Mouse (Mus musculus) kidney, postnatal 25 days (tissue): ENCODE measurements around the gene Sigmar1.

Experiments
- DNase-seq, 2 experiments: peaks; one replicate each; pipeline ENCODE4 v3.0.0; 2021; ENCODE audit warnings: mixed read lengths in 2 of 2

Sigmar1 gene

DNA sequence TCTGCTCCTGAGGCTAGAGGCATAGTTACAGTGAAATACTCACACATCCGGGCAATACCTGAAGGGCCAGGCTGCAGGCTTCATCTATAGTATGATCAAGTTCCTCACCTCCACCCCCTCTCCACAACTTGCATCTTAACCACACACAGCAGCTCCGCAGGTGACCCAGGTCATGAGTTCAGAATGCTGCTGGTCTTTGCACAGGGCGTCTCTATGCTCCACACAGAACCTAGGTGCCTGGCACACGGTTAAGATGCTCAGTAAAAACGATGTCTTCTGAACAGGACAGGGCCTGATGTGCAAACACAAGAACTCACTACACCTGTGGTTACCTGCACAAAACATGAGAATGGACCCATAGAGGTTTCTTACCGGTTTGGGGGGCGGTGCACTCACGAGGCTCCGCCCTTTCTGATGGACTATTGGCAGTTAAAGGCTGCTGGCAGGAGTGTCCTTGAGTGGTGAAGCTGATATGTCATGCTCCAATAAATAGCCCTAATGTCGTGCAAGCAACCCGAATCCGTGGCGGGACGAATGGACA lies 1.1 kb downstream of the Sigmar1 start, which contains the start of gene Galt:
Gene Galt, plus strand, starts transcription at position 432 of the 541 bp plus-strand sequence.
- DNase-seq = peak in 1 of 2 experiments; percentile 78

- no peak for DNase-seq
Observed at GRCm38 (mm10) chr4:41745021-41745420, 10.9 kb downstream of the Sigmar1 start.

DNA sequence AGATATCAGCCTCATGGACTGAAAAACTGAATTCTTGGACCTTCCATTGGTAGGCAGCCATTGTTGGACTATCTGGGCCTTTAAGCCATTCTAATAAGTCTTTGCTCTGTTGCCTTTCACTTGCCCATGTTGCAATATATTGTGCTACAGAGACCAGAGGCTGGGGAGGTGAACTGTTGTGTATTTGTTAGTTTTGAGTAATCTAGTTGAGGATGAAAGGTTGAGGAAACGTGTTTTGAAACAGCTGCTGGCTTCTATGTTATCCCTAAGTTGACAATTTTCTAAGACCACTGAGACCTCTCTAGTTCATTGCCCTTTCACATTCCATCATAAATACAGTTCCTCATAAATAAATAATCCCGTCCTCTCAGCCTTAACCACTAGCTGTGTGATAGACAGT lies 11.8 kb downstream of the Sigmar1 start:
- DNase-seq = no peak

- DNase-seq = peak; percentile 94 to 97
Observed at GRCm38 (mm10) chr4:41741158-41741560, 14.8 kb downstream of the Sigmar1 start.

DNA sequence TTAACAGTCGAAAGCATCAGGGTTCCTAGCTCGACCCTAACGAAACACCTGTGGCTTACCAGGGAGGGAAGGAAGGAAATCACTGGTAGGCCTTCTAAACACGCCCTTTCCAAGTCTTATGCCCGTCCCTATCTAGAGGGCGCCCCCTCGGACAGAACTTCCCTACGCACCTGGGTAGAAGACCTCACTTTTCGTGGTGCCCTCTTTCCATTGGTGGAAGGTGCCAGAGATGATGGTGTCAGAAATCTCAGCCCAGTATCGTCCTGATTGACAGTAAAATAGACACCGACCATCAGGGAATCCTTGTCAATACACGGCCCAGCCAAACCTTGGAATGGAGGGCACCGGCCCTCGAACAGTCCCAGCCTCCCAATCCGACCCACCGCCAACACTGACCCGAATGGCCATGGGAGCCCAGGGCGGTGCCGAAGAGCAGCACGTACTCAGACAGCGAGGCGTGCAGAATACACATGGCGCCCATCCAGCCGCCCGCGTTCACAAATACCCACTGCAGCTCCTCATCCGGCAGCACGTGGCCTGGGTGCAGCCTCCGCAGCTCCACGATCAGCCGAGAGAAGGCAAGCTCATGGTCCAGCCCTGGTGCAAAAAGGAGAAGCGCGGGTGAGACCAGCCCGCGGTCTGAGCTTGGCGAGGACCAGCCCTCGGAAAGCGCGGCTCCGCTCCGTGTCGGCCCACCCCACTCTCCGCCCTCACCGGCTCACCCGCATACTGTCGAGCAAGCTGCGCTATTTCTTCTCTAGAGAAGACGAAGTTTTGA lies 15.4 kb downstream of the Sigmar1 start:
- peak; percentile 66 to 83 for DNase-seq

- no peak for DNase-seq
Observed at GRCm38 (mm10) chr4:41739260-41739659, 16.7 kb downstream of the Sigmar1 start.

GRCm38 (mm10) chr4:41738256-41738603 lies 17.7 kb downstream of the Sigmar1 start:
- DNase-seq = no peak

GRCm38 (mm10) chr4:41737602-41738255 lies 18.2 kb downstream of the Sigmar1 start:
- DNase-seq = peak; percentile 79 to 83

DNA sequence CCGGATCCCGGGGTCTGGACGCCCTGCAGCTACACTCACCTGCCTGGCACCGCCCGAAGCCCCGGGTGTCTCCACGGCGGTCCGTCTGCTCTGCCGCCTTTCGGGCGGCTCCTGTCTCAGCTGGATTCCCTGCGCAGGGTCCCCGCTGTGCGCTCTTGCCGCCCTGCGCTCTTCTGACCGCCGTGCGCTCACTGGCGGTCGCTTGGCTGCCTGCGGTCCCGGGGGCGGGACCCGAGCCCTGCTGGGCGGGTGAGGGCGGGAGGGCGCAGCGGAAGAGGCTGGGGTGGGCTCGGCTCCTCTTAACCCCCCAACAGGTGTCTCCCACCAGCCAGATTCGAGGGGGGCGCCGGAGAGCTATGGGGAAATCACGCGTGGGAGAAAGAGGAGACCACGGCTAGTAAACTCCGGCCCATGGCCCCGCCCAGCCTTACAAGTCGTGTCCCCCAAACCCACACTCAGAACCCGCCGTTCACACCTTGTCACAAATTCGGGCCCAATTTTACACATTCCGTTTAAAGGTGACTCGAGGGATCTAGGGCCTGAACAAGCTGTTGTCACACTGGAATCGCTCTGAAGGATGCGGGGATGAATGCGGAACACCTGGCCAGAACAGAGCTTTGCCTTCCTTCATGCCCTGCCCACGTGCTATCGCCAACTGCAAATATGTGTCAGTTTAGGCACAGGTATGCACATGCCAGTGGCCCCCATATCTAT lies 24.7 kb downstream of the Sigmar1 start, which contains the start of gene Arid3c:
Gene Arid3c, minus strand, starts transcription at position 91 of the 714 bp plus-strand sequence.
- no peak for DNase-seq

DNA sequence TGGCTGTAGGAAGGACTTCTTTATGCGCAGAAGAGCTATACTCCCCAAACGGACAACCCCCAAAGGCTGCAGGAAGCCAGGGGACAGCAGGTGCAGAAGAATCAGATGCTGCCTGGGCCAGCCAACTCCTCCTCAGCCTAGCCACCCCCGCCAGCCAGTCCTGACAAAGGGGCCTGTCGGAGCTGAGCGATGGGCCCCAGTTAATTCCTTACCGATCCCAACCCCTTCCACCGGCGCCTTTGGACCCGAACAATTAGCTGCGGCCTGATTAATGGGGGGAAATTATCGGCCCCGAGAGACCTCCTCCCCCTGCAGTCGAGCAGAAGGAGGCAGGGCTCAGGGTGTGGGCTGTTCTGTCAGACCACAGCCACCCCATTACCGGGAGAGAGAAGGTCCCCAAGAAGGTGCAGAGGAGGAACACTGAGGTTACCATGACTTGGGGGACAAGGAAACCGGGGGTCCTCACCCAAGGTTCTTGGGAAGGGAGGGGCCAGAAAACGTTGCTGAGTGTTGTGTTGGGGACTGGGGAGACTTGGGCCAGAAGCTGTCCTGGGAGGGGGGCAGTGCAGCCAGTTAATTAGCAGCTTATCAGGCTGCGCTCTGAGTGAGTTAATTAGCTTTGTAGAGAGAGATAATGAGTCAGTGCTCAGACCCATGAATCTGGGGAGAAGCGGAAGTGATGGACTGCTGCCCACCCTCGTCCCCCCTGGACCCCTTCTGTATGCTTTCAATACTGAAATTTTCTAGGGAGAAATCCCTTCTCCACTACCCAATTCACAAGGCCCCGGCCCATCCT lies 28.9 kb downstream of the Sigmar1 start:
- DNase-seq = no peak

GRCm38 (mm10) chr4:41722918-41723351 lies 33.0 kb downstream of the Sigmar1 start, which contains the start of gene Dctn3:
Dctn3 (minus strand) TSS chr4:41723170.
- peak; percentile 93 to 96 for DNase-seq

DNA sequence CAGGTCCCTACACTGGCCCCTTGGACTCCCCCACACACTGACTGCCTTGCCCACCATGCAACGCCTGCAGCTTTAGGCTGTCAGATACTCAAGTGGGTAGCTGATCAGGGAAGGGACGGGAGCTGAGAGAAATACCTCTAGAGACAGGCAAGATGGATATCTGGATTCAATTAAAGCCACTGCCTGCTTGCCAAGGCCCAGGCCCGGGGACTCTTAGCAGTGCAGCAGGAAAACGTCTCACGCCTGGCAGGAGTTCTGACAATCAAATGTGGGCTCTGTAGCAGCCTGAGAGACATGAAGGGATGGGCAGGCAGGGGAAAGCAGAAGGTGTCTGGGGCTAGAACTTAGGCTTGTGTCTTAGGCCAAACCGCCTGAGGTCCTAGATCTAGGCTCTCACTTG lies 39.1 kb downstream of the Sigmar1 start:
- peak in 1 of 2 experiments; percentile 21 for DNase-seq

- peak; percentile 43 to 73 for DNase-seq
Observed at GRCm38 (mm10) chr4:41715596-41715995, 40.4 kb downstream of the Sigmar1 start.

DNA sequence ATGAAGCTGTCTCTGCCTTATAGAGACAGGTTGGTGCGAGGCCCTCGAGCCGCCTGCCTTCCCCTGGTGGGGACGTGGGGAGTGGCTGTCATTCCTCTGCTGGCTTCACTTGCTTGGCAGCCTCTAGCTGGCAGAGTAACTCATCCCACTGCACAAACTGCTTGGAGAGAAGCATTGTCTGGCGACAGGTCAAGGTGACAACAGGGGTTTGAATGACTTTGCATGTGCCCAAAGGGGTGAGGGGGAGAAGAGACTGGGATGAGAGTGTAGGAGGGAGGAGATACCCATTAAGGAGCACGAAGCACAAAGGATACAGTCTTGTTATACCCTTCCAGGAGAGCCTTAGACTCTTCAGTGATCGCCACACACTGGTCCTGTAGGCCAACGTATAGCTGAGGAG lies 40.9 kb downstream of the Sigmar1 start:
- DNase-seq = peak in 1 of 2 experiments; percentile 33

DNA sequence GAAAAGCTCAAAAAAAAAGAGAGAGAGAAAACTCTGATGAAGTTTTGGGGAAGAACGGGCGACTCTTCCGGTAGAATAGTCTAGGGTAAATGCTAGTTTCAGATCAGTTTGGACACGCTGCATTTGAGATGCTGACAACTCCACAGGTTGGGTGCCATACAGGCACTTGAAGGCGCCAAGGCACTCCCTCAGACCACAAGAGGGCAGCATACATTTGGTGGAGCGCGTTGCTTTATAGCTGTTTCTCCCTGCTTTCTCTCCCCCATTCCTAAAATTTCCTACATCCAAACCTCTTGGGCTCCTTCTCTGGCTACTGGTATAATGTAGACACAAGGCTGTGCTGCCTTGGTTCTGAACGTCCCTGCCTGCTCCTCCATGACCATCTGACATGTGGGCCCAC lies 41.7 kb downstream of the Sigmar1 start:
- peak; percentile 81 to 83 for DNase-seq

GRCm38 (mm10) chr4:41713197-41714067 lies 42.5 kb downstream of the Sigmar1 start, which contains the start of gene Rpp25l:
Rpp25l (minus strand) TSS chr4:41713534.
- peak; percentile 89 to 92 for DNase-seq

GRCm38 (mm10) chr4:41712421-41713196 lies 43.3 kb downstream of the Sigmar1 start:
- peak; percentile 26 to 67 for DNase-seq

- DNase-seq = peak in 1 of 2 experiments; percentile 59
Observed at GRCm38 (mm10) chr4:41711705-41712375, 44.1 kb downstream of the Sigmar1 start.

DNA sequence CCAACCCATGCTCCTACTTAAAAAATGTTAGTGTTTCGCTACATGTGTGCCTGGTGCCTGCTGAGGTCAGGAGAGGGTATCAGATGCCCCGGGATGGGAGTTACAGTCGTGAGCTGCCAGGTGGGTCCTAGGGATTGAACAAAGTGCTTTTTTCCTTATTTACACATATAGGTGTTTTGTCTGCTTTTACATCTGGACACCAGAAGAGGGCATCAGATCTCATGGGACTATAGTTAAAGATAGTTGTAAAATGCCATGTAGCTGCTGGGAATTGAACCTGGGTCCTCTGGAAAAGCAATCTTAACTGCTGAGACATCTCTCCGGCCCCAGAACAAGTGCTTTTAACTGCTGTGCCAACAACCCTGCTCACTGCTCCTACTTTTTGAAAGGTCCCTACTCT lies 45.7 kb downstream of the Sigmar1 start:
- DNase-seq = peak in 1 of 2 experiments; percentile 30
